ENCODE assay signal across 30 mouse cellular contexts in genomic region chr8:35255327-35255726, GRCm38 (mm10).
"Had no signal": no experiment of that assay in that cellular context is flagged by ENCODE, and none has a peak within 500 bp of the region (broad histone marks: within the 10 kb centered on the region; RNA-seq: fewer than 3 reads in every experiment).

No protein-coding gene starts in this region.

- DNase-seq: left cerebral cortex, postnatal 4 days; liver; liver, embryonic 13.5 days; liver, postnatal 0 days; lung, adult 18-20 months; lung, adult 2 months; lung, embryonic 14.5 days; lung, postnatal 10 days; lung, postnatal 14 days; lung, postnatal 36 days; lung, postnatal 4 days; midbrain, embryonic 14.5 days had no signal

- H3K4me1 ChIP-seq: limb, embryonic 10.5 days; limb, embryonic 12.5 days; limb, embryonic 13.5 days; limb, embryonic 15.5 days; liver, embryonic 12.5 days; liver, embryonic 13.5 days; liver, embryonic 15.5 days; midbrain, embryonic 10.5 days; midbrain, embryonic 12.5 days; midbrain, embryonic 13.5 days; midbrain, embryonic 15.5 days had no signal

- H3K27ac ChIP-seq: left cerebral cortex, adult 2 months; limb, embryonic 10.5 days; limb, embryonic 12.5 days; limb, embryonic 13.5 days; limb, embryonic 15.5 days; liver, embryonic 12.5 days; liver, embryonic 13.5 days; liver, embryonic 14.5 days; liver, embryonic 15.5 days; lung, embryonic 15.5 days; macrophage; midbrain, embryonic 10.5 days; midbrain, embryonic 12.5 days; midbrain, embryonic 13.5 days; midbrain, embryonic 15.5 days had no signal

- H3K27me3 ChIP-seq: limb, embryonic 12.5 days; limb, embryonic 13.5 days; limb, embryonic 15.5 days; liver, embryonic 12.5 days; liver, embryonic 13.5 days; liver, embryonic 15.5 days; lung, embryonic 15.5 days; midbrain, embryonic 12.5 days; midbrain, embryonic 13.5 days; midbrain, embryonic 15.5 days had no signal

- H3K36me3 ChIP-seq: limb, embryonic 10.5 days; limb, embryonic 12.5 days; limb, embryonic 13.5 days; limb, embryonic 15.5 days; liver, embryonic 12.5 days; liver, embryonic 13.5 days; liver, embryonic 15.5 days; lung, embryonic 15.5 days; midbrain, embryonic 10.5 days; midbrain, embryonic 12.5 days; midbrain, embryonic 13.5 days; midbrain, embryonic 15.5 days had no signal

- ATAC-seq: liver, embryonic 12.5 days; liver, postnatal 0 days; lung, postnatal 0 days; midbrain, embryonic 13.5 days; midbrain, embryonic 15.5 days; midbrain, embryonic 16.5 days had no signal

- H3K4me3 ChIP-seq: left cerebral cortex, adult 2 months; limb, embryonic 10.5 days; limb, embryonic 12.5 days; limb, embryonic 13.5 days; limb, embryonic 15.5 days; liver, embryonic 12.5 days; liver, embryonic 13.5 days; liver, embryonic 15.5 days; lung, embryonic 15.5 days; megakaryocyte, embryonic 14.5 days; midbrain, embryonic 10.5 days; midbrain, embryonic 12.5 days; midbrain, embryonic 13.5 days; midbrain, embryonic 15.5 days; myocyte had no signal
